Mouse (Mus musculus): ENCODE measurements around the gene Fa2h.

- TF ChIP-seq CTCF (conservative IDR thresholded peaks at IDR 0.05; ENCODE audit: low read length) (no peak), NANOG (IDR thresholded peaks at IDR 0.05; ENCODE audit: borderline replicate concordance, low read length) (no peak)
Measured at GRCm38 (mm10) chr8:111340186-111340585, 53.4 kb downstream of the Fa2h start.

Measured in E14TG2a.4 (cell line).